Mouse (Mus musculus) bone marrow, adult 2 months (tissue): ENCODE results near the gene Lypd4. TPM values are rescaled to one million over a fixed set of nuclear protein-coding genes. Genes with fewer than 3 reads are reported as not detected.
A peak's percentile ranks its signal among the peaks of the same experiment; 100 is the strongest.
"Not testable (repeated sequence)": the region's sequence is repeated elsewhere in the genome, so short reads cannot be mapped to it uniquely, and the experiment has no call there.

ENCODE experiments used
- H3K27ac ChIP-seq: fragments of 200-500 bp; 2 replicates; pipeline ENCODE4 v1.5.1; 2012; ENCODE audit warnings: low read depth, mild to moderate bottlenecking, control low read depth, inconsistent platforms, low read length; ENCODE audit not compliant: control insufficient read depth, poor library complexity, insufficient read depth
- H3K4me1 ChIP-seq: fragments of 200-500 bp; 2 replicates; pipeline ENCODE4 v1.6.1; 2011; ENCODE audit warnings: low read length; ENCODE audit not compliant: control insufficient read depth, insufficient read depth
- H3K4me3 ChIP-seq: fragments of 200-500 bp; replicated peaks from 2 replicates; pipeline ENCODE3; 2011; ENCODE audit warnings: mild to moderate bottlenecking, low read depth, low read length, control low read depth; ENCODE audit not compliant: control insufficient read depth
- CTCF ChIP-seq: fragments of 200-500 bp; IDR thresholded peaks from 2 replicates; pipeline ENCODE4 v1.5.1; 2011; ENCODE audit warnings: low read length, control low read depth; ENCODE audit not compliant: control insufficient read depth, insufficient read depth
- POLR2A ChIP-seq: fragments of 200-500 bp; IDR thresholded peaks from 2 replicates; pipeline ENCODE4 v1.6.1; 2011; ENCODE audit warnings: low read depth, mild to moderate bottlenecking, control low read depth, low read length, borderline replicate concordance; ENCODE audit not compliant: control insufficient read depth
- WGBS: fragments of 180-500 bp; shearing (Covaris S2); methylation state at CpG from one replicate; pipeline ENCODE4 v1.1.7; 2018; 5-methylcytosine and 5-hydroxymethylcytosine counted together
- polyA plus RNA-seq: library from polyadenylated mRNA; stranded (reverse); fragments of >200 nt; gene quantifications from 2 replicates; pipeline ENCODE4 v1.2.4, GENCODE M21; 2011; ENCODE audit warnings: low replicate concordance; ENCODE audit not compliant: missing spikeins, insufficient read depth, insufficient read length

Gene Lypd4
- polyA plus RNA-seq, 1 experiment: not detected

DNA sequence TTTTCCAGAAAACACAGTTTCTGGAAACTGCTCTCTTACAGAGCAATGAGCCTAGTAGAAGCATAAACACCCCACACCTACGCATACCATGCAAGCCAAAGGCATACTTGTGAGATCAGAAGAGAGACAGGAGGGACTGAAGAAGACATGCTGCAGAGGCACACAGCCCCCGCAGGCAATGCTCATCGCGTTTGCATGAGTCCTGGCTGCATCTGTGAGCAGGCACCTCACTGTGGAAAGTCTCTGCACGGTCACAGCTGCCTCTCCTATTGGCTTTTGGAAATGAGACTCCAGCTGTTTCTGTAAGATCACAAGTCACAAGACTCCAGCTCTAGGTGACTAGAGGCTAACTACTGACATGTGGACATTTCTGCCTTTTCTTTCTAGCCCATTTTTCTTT lies 19.6 kb downstream of the Lypd4 start:
- no peak overlapping the region for H3K27ac ChIP-seq
- H3K4me1 ChIP-seq: peaks cover 6% of the 10 kb centered on the region
- TF ChIP-seq POLR2A (no peak), CTCF (no peak)
- 45% methylated on average over 5 of the region's 5 CpGs for WGBS
- H3K4me3 ChIP-seq: no peak overlapping the region

DNA sequence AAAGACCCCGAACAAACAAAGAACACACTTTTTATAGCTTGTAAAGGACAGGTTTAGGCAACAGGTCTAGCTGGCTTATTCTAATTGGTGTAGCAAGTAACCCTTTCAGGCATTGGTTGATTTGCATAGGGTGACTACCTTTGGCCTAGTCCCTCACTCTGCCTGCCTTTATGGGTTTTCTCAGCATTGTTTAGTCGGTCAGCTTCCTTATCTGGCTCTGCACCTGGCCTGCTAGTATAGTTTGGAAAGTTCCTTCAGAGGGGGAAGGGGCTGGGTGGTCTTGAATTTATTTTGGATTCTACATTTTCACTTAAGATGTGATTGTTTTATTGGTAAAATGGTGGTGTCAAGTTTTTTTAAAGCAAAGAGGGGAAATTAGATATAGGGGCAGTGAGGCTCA lies 23.2 kb downstream of the Lypd4 start:
- not testable (repeated sequence) for H3K27ac ChIP-seq, H3K4me1 ChIP-seq, H3K4me3 ChIP-seq
- WGBS: 35% methylated on average over 2 of the region's 2 CpGs

DNA sequence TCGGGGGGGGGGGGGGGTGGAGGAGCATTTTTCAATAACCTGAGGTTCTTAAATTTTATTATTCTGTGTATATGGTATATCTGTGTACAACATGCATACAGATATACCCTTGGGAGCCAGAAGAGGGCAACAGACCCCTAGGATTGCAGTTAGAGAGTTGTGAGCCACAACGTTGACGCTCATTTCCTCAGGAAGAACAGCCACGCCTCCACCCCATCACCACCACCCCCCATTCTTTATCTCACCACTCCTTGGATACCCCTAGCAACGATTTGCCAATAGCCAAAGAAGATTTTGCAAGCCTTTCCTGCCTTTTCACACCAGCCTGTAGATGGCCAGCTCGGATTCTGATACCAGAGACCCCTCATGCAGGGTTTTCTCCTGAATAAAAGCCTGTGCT lies 24.0 kb downstream of the Lypd4 start:
- peaks cover 5% of the 10 kb centered on the region for H3K4me1 ChIP-seq
- H3K27ac ChIP-seq: no peak overlapping the region
- WGBS: 4% methylated on average over 6 of the region's 6 CpGs
- no peak overlapping the region for H3K4me3 ChIP-seq
- TF ChIP-seq CTCF: peak; percentile 36; the same call in 1 of the 2 replicates
- no peak for TF ChIP-seq POLR2A

DNA sequence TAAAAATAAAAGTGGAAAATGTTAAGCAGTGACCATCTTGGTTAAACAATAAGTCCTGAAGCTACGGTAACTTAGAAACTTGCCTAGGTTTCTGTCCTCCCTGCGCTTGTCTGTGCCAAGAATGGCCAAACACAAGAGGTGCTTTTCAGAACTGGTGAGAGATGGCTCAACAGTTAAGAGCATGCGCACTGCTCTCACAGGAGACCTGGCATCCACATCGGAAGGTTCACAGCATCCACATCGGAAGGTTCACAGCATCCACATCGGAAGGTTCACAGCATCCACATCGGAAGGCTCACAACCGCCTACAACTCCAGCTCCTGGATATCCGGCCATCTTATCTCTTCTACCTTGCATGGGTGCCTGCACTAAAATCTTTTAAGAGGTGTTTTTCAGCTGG lies 24.6 kb downstream of the Lypd4 start:
- Histone ChIP-seq H3K4me3 (no peak overlapping the region), H3K4me1 (peaks cover 4% of the 10 kb centered on the region), H3K27ac (no peak overlapping the region)
- 80% methylated on average over 9 of the region's 9 CpGs for WGBS
- no peak for TF ChIP-seq CTCF
- no peak for TF ChIP-seq POLR2A

DNA sequence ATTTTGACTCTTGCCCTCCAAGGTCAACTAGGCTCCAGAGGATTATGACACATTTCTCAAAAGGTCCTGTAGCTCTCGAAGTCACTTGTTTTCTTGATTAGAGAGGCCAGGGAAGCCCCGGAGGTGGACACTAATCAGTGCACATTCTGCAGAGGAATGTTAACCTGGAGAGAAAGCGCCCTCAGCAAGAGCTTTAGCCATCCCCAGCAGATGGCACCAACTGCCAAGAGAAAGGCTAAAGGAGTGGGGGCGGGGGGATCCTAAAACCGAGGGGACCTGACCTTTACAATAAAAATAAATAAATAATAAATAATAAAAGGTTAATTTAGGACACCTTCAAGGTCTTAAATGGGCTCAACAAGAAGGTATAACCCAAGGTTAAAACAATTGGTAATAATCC lies 25.6 kb downstream of the Lypd4 start:
- no peak overlapping the region for H3K27ac ChIP-seq
- no peak overlapping the region for H3K4me3 ChIP-seq
- peaks cover 2% of the 10 kb centered on the region for H3K4me1 ChIP-seq
- 60% methylated on average over 5 of the region's 5 CpGs for WGBS
- TF ChIP-seq POLR2A (no peak), CTCF (no peak)

DNA sequence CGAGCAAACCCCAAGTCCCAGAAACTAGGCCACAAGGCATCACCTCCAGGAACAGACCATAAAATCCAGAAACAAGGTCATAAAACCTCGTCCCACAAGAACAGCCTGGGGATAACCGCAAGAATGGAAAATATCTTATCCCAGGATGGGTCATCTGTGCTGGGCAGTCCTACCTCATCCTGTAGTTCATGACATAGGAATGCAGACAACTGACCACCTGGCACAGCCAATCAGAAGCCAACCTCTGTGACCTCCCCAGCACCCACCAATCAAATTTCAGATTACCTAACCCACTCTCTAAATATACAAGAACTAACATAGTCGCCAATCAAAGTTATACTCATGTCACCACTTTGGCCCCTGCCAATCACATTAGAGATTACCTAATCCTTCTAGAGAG lies 28.7 kb downstream of the Lypd4 start:
- H3K4me1 ChIP-seq: peaks cover 4% of the 10 kb centered on the region
- TF ChIP-seq CTCF: no peak
- TF ChIP-seq POLR2A: no peak
- WGBS: 76% methylated on average over 4 of the region's 4 CpGs
- no peak overlapping the region for H3K4me3 ChIP-seq
- no peak overlapping the region for H3K27ac ChIP-seq

DNA sequence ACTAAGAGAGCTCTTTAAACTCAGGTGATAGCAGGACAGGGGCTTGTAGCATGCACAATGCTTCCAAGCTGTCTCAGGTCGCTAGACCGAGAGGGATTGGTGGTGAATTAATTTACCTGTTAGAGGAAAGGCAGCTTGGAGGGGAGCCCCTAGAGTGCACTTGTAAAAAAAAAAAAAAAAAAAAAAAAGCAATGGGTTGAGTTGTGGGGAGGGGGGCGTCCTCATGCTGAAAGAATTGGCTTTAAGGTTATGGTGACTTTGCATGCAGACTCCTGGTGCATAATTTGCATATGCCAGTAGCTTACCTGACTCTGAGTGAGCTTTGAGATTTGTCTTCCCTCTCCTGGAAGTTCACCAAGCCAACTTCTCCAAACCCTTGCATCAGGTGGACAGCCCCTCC lies 29.4 kb downstream of the Lypd4 start:
- H3K4me1 ChIP-seq: peaks cover 4% of the 10 kb centered on the region
- TF ChIP-seq CTCF: no peak
- TF ChIP-seq POLR2A: no peak
- no peak overlapping the region for H3K27ac ChIP-seq
- no peak overlapping the region for H3K4me3 ChIP-seq
- WGBS: 79% methylated on average over 3 of the region's 3 CpGs

DNA sequence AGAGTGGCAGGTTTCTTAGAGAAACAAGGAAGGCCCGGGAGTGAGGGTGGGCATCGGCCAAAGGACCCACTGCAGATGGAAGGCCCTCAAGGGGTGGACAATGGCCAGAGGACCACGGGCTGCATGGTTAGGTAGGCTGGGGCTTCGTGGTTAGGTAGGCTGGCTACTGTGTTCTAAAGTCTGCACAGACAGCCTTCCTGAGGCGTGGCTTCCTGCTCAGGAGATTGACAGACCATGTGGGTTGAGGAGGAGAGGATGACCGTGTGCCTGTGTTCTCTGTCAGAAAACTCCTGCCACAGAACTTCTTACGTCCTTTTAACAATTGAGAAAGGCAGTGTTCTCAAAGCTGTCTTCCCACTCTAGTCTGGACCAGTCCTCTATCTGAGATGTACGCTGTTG lies 30.3 kb downstream of the Lypd4 start:
- WGBS: 28% methylated on average over 8 of the region's 8 CpGs
- TF ChIP-seq CTCF (no peak), POLR2A (no peak)
- Histone ChIP-seq H3K4me3 (no peak overlapping the region), H3K27ac (peak overlapping the region; percentile 85), H3K4me1 (peaks cover 2% of the 10 kb centered on the region; the same call in 1 of the 2 replicates)

DNA sequence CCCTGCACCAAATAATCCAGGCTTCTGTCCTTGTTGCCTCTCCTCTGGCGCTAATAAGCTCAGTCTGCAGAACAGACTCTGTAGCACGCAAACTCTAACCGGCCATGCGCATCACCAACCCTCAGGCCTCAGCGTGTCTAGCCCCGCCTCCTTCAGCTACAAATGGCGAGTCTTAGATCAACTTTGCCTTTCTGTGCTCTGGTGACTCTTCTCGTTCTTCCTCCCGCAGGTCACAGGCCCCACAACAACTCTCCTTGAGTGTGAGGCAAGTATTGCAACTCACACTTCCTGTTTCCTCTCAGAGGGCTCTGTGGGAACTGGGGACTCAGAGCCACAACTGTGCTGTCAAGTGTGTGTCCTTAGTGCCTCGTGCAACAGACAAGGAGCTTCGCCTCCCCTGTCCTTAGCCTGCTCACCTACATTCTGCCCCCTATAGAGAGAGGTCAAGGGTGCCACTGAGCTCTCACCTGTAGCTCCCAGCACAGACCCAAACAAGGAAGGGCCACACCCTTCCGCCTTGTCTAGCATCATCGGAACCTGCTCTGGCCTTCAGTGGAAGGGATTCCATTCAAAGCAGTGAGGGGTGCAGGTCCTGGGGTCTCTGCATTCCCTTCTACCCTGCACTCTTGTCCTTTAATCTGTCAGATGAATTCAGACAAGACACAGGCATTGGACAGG lies 30.9 kb downstream of the Lypd4 start:
- WGBS: 20% methylated on average over 13 of the region's 13 CpGs
- H3K4me3 ChIP-seq, H3K4me1 ChIP-seq: not testable (repeated sequence)
- peak overlapping the region; percentile 85 for H3K27ac ChIP-seq
